Mouse (Mus musculus) limb, embryonic 11.5 days (tissue): ENCODE results near the gene Shc2. TPM values are rescaled to one million over a fixed set of nuclear protein-coding genes. Genes with fewer than 3 reads are reported as not detected.

Source experiments
- ATAC-seq: fragments of 200-750 bp; cut with Nextera tagmentation; 2 replicates; pipeline ENCODE4 v1.8.0; 2017; ENCODE audit warnings: low read depth; ENCODE audit not compliant: insufficient number of reproducible peaks, low FRiP score, low TSS enrichment
- DNase-seq: peaks from one replicate; pipeline ENCODE4 v3.0.0-alpha.2; 2015; ENCODE audit warnings: low spot score
- H3K27ac ChIP-seq: fragments of 300-500 bp; sonication (generic); replicated peaks from 2 replicates; pipeline ENCODE4 v1.5.1; 2014; ENCODE audit warnings: low read depth, mild to moderate bottlenecking, low read length
- H3K27me3 ChIP-seq: fragments of 300-500 bp; sonication (generic); 2 replicates; pipeline ENCODE4 v1.6.1; 2014; ENCODE audit warnings: mild to moderate bottlenecking, low read length, mixed read lengths; ENCODE audit not compliant: control insufficient read depth, insufficient read depth
- H3K36me3 ChIP-seq: fragments of 300-500 bp; sonication (generic); 2 replicates; pipeline ENCODE4 v1.6.1; 2014; ENCODE audit warnings: mild to moderate bottlenecking, low read length, moderate library complexity, mixed read lengths; ENCODE audit not compliant: control insufficient read depth, insufficient read depth
- H3K4me1 ChIP-seq: fragments of 300-500 bp; sonication (generic); 2 replicates; pipeline ENCODE4 v1.6.1; 2014; ENCODE audit warnings: low read length, mixed read lengths; ENCODE audit not compliant: control insufficient read depth, insufficient read depth
- H3K4me2 ChIP-seq: fragments of 300-500 bp; sonication (generic); 2 replicates; pipeline ENCODE4 v1.6.1; 2014; ENCODE audit warnings: low read depth, mild to moderate bottlenecking, moderate library complexity; ENCODE audit not compliant: severe bottlenecking
- H3K4me3 ChIP-seq: fragments of 300-500 bp; sonication (generic); 2 replicates; pipeline ENCODE4 v1.5.1; 2014; ENCODE audit warnings: low read depth, low read length
- H3K9ac ChIP-seq: fragments of 300-500 bp; sonication (generic); 2 replicates; pipeline ENCODE4 v1.6.1; 2014; ENCODE audit warnings: mild to moderate bottlenecking, low read length
- H3K9me3 ChIP-seq: fragments of 300-500 bp; sonication (generic); 2 replicates; pipeline ENCODE4 v1.6.1; 2016; ENCODE audit warnings: low read length; ENCODE audit not compliant: control insufficient read depth
- WGBS: fragments of 180-500 bp; shearing (Covaris S2); extraction: QIAGEN DNeasy Blood & Tissue Kit; methylation state at CpG from one replicate; pipeline ENCODE4 v1.1.7; 2014; 5-methylcytosine and 5-hydroxymethylcytosine counted together
- polyA plus RNA-seq: library from polyadenylated mRNA; unstranded; fragments of >200 nt; fragmentation: Nextera tagmentation; extraction: Ambion mirVana; gene quantifications from 2 replicates; pipeline ENCODE4 v1.2.1, GENCODE M21; 2014

Shc2 gene
- polyA plus RNA-seq, 1 experiment from 2014 or later: 4.8 TPM

DNA sequence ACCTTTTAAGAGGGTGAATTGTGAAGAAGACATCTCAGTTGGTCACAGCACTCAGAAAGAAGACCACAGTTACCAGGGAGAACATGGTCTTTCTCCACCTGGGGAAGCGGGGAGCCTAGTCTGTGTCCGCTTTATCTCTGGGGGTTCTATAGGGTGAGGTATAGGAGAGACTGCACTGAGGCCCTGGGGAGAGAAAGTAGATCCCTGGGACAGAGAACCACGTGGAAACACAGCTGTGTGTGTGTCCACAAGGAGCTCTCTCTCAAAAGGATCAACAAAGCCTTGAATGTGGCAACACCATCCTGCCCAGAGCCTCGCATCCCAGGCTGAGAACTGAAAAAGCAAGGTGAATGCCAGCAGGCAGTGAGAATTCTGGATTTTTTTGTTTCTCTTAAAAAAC is 60.3 kb downstream of the Shc2 start:
- 78% methylated on average over 4 of the region's 4 CpGs for WGBS
- H3K4me1 ChIP-seq: no peaks in the 10 kb centered on the region
- ATAC-seq: no peak
- H3K27me3 ChIP-seq: no peaks in the 10 kb centered on the region
- H3K27ac ChIP-seq: no peak overlapping the region
- no peaks in the 10 kb centered on the region for H3K36me3 ChIP-seq
- no peaks in the 10 kb centered on the region for H3K9me3 ChIP-seq
- DNase-seq: no peak
- no peak overlapping the region for H3K9ac ChIP-seq
- H3K4me2 ChIP-seq: no peak overlapping the region
- no peak overlapping the region for H3K4me3 ChIP-seq

DNA sequence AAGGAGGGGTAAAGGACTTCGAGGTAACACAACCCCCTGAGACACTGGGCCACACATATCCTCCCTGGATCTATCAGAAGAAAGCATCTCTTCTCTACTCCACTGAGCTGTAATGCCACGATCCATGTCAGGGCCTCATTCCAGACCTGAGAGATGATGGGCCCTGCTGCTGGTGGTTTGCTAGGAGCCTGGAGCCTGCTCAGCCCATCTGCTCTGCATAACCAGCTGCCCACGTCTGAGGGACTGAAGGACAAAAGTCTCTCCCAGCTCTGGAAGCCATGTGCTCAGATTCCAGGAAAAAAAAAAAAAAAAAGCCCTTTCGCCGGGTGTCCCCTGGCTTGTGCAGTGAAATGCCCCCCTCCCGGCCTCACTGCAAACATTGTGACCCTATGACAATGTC is 62.0 kb downstream of the Shc2 start:
- no peak overlapping the region for H3K4me3 ChIP-seq
- WGBS: 81% methylated on average over 6 of the region's 6 CpGs
- H3K36me3 ChIP-seq: no peaks in the 10 kb centered on the region
- H3K4me1 ChIP-seq: no peaks in the 10 kb centered on the region
- no peak for DNase-seq
- no peak overlapping the region for H3K27ac ChIP-seq
- no peaks in the 10 kb centered on the region for H3K27me3 ChIP-seq
- ATAC-seq: no peak
- H3K4me2 ChIP-seq: no peak overlapping the region
- H3K9ac ChIP-seq: no peak overlapping the region
- no peaks in the 10 kb centered on the region for H3K9me3 ChIP-seq

DNA sequence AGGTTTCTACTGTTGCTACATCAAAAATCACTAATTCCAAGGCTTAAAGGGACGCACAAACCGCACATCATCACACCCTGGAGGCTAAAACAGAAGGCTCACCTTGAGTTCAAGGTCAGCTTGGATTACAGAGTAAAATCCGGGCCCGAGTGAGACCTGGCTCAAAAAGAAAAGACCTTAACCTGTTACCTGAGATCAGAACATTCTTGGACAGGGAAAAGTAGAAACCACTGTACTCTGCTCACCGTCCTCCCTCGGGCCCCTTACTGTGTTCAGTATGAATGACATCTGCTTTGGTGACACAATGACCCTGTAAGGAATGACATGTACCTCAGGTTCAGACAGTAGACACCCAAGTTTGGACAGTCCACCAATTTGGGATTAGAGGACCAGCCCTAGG is 62.9 kb downstream of the Shc2 start:
- H3K9me3 ChIP-seq: no peaks in the 10 kb centered on the region
- no peak overlapping the region for H3K9ac ChIP-seq
- no peaks in the 10 kb centered on the region for H3K4me1 ChIP-seq
- H3K36me3 ChIP-seq: no peaks in the 10 kb centered on the region
- H3K27ac ChIP-seq: no peak overlapping the region
- WGBS: 89% methylated on average over 6 of the region's 6 CpGs
- no peak overlapping the region for H3K4me2 ChIP-seq
- H3K4me3 ChIP-seq: no peak overlapping the region
- DNase-seq (no peak), ATAC-seq (no peak)
- no peaks in the 10 kb centered on the region for H3K27me3 ChIP-seq

DNA sequence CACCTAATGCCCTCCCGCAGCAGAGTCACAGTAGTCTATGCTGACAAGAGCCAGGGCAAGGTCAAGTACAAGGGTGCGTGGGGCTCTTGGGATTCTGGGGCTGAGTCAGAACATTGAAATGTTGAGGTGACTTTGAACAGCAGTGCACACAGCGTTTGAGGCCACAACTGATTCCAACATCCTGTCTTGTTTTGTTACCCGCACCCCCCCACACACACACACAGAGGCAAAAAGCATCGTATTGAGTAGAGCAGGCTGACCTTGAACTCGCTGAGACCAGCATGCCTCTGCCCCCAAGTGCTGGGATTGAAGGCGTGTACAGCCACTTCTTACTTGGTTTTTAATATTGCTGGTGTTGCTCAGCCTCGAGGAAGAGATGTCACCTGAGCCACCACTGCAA is 63.4 kb downstream of the Shc2 start:
- no peaks in the 10 kb centered on the region for H3K27me3 ChIP-seq
- DNase-seq: no peak
- no peak overlapping the region for H3K4me3 ChIP-seq
- no peak overlapping the region for H3K4me2 ChIP-seq
- WGBS: 88% methylated on average over 8 of the region's 8 CpGs
- H3K9me3 ChIP-seq: no peaks in the 10 kb centered on the region
- no peak overlapping the region for H3K27ac ChIP-seq
- no peak for ATAC-seq
- no peaks in the 10 kb centered on the region for H3K36me3 ChIP-seq
- H3K9ac ChIP-seq: no peak overlapping the region
- H3K4me1 ChIP-seq: no peaks in the 10 kb centered on the region

DNA sequence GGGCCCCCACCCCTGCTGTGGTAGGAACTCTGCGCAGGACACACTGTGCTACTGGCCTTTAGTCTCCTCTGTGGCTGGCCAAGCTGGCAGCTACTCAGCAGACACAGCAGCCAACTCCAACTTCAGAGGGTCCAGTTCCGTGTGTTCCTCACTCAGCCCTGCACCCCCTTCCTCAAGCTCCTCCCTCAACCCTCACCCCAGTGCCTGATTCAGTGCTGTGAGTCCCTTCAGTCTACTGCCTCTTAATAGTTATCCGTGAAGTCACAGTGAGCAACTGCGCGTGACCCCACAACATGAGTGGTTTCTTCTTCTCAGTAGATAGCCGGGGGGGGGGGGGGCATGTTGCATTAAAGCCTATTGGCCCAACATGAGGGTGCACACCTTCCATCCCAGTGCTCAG is 64.1 kb downstream of the Shc2 start:
- 84% methylated on average over 6 of the region's 6 CpGs for WGBS
- Histone ChIP-seq H3K4me1 (no peaks in the 10 kb centered on the region), H3K9me3 (no peaks in the 10 kb centered on the region), H3K27me3 (no peaks in the 10 kb centered on the region), H3K36me3 (no peaks in the 10 kb centered on the region), H3K4me2 (no peak overlapping the region), H3K9ac (no peak overlapping the region), H3K4me3 (no peak overlapping the region), H3K27ac (no peak overlapping the region)
- ATAC-seq: no peak
- no peak for DNase-seq

DNA sequence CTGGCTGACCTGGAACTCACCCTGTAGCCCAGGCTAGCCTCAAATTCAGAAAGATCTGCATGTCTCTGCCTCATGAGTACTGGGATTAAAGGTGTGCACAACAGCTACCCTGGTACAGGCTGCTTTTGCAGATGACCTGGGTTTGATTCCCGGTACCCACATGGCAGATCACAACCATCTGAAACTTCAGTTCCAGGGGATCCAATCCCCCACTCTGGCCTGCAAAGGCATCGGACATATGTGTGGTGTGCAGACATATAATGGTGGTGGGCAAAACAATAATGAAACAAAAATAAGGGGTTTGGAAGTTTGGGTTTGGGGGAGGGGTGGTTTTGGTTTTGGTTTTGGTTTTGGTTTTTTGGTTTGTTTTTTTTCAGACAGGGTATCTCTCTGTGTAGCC is 66.4 kb downstream of the Shc2 start:
- Histone ChIP-seq H3K4me2 (no peak overlapping the region), H3K27ac (no peak overlapping the region)
- DNase-seq: no peak

DNA sequence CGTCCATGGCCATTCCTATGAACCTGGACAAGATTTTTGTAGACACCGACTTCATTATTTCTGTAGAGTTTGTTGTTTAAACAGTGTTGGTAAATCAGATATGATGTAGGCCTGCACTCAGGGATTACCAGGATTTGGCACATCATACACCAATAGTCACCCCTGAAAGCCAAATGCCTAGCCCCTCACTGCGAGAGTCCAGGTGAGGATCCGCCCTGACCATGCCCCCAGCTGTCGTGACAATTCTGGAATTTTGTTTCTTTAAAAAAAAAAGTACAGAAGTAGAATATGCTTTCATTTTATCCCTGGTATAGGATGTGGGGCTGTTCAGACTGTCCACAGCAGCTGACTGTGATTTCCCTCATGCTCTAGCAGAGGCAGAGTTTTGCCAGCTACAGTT is 67.8 kb downstream of the Shc2 start:
- Histone ChIP-seq H3K27ac (no peak overlapping the region), H3K9me3 (no peaks in the 10 kb centered on the region), H3K4me3 (no peak overlapping the region), H3K36me3 (no peaks in the 10 kb centered on the region), H3K4me2 (no peak overlapping the region), H3K9ac (no peak overlapping the region), H3K4me1 (no peaks in the 10 kb centered on the region), H3K27me3 (no peaks in the 10 kb centered on the region)
- 87% methylated on average over 5 of the region's 5 CpGs for WGBS
- ATAC-seq (no peak), DNase-seq (no peak)

More for the DNA sequence above, 66.4 kb downstream of the Shc2 start:
- Histone ChIP-seq H3K27me3 (no peaks in the 10 kb centered on the region), H3K36me3 (no peaks in the 10 kb centered on the region), H3K4me1 (no peaks in the 10 kb centered on the region), H3K4me3 (no peak overlapping the region), H3K9ac (no peak overlapping the region), H3K9me3 (no peaks in the 10 kb centered on the region)
- WGBS: 96% methylated on average over 2 of the region's 2 CpGs
- no peak for ATAC-seq

Other genes with a start within 250 kb of the Shc2 start
- gene Vmn2r83, start 169.2 kb downstream of the Shc2 start, polyA plus RNA-seq: not detected in 2 replicates
- gene Plpp2, start 104.1 kb downstream of the Shc2 start, polyA plus RNA-seq: 20.3 and 21.8 TPM in 2 replicates
- gene Mier2, start 82.7 kb downstream of the Shc2 start, polyA plus RNA-seq: 54.2 and 56.2 TPM in 2 replicates
- not detected in 2 replicates for gene Theg, start 50.6 kb downstream of the Shc2 start, polyA plus RNA-seq
- gene C2cd4c, start 23.9 kb downstream of the Shc2 start, polyA plus RNA-seq: 0.04 TPM in 1 of 2 replicates, not detected in the other
- gene Odf3l2, start 7.8 kb upstream of the Shc2 start, polyA plus RNA-seq: not detected in 2 replicates
- gene Madcam1, start 26.6 kb upstream of the Shc2 start, polyA plus RNA-seq: 5.6 and 5.9 TPM in 2 replicates
- gene Tpgs1, start 31.5 kb upstream of the Shc2 start, polyA plus RNA-seq: 67.2 and 70.9 TPM in 2 replicates
- gene Cdc34, start 44.3 kb upstream of the Shc2 start, polyA plus RNA-seq: 171 and 175 TPM in 2 replicates
- gene Gzmm, start 51.1 kb upstream of the Shc2 start, polyA plus RNA-seq: 0.45 and 0.94 TPM in 2 replicates
- 633 and 674 TPM in 2 replicates for gene Bsg, start 66.6 kb upstream of the Shc2 start, polyA plus RNA-seq
- gene Hcn2, start 78.7 kb upstream of the Shc2 start, polyA plus RNA-seq: not detected in 2 replicates
- 32.2 and 36.1 TPM in 2 replicates for gene Polrmt, start 108.7 kb upstream of the Shc2 start, polyA plus RNA-seq
- 0.17 and 0.33 TPM in 2 replicates for gene Fgf22, start 117.2 kb upstream of the Shc2 start, polyA plus RNA-seq
- 112 and 118 TPM in 2 replicates for gene Rnf126, start 129.0 kb upstream of the Shc2 start, polyA plus RNA-seq
- gene Fstl3, start 139.4 kb upstream of the Shc2 start, polyA plus RNA-seq: 1.8 and 1.9 TPM in 2 replicates
- gene Prss57, start 153.0 kb upstream of the Shc2 start, polyA plus RNA-seq: not detected in 2 replicates
- gene Palm, start 155.7 kb upstream of the Shc2 start, polyA plus RNA-seq: 108 and 109 TPM in 2 replicates
- 0.21 and 0.29 TPM in 2 replicates for gene Misp, start 183.1 kb upstream of the Shc2 start, polyA plus RNA-seq
- gene Ptbp1, start 216.5 kb upstream of the Shc2 start, polyA plus RNA-seq: 328 and 351 TPM in 2 replicates
- 16.0 and 19.6 TPM in 2 replicates for gene Prtn3, start 236.6 kb upstream of the Shc2 start, polyA plus RNA-seq
- 95.1 and 95.7 TPM in 2 replicates for gene Plppr3, start 236.7 kb upstream of the Shc2 start, polyA plus RNA-seq
- 0.20 TPM in 1 of 2 replicates, not detected in the other for gene Elane, start 248.3 kb upstream of the Shc2 start, polyA plus RNA-seq